Mouse (Mus musculus) cerebellum, adult 2 months (tissue): Measurements from ENCODE around the gene Ryr2. TPM values are rescaled to one million over a fixed set of nuclear protein-coding genes. Genes with fewer than 3 reads are reported as not detected.

ENCODE experiments used
- DNase-seq, 2 experiments: peaks; one replicate each; pipeline ENCODE4 v3.0.0; 2021
- H3K27ac ChIP-seq: fragments of 200-500 bp; 2 replicates; pipeline ENCODE4 v1.5.1; 2012; ENCODE audit warnings: low read length, control low read depth, inconsistent platforms; ENCODE audit not compliant: insufficient read depth
- H3K27me3 ChIP-seq: fragments of 200-500 bp; 2 replicates; pipeline ENCODE4 v1.6.1; 2012; ENCODE audit warnings: inconsistent platforms, mild to moderate bottlenecking, low read length, moderate library complexity; ENCODE audit not compliant: control insufficient read depth, insufficient read depth
- H3K4me1 ChIP-seq: fragments of 200-500 bp; 2 replicates; pipeline ENCODE4 v1.6.1; 2011; ENCODE audit warnings: low read length; ENCODE audit not compliant: control insufficient read depth, insufficient read depth
- H3K4me3 ChIP-seq: fragments of 200-500 bp; replicated peaks from 2 replicates; pipeline ENCODE3; 2011; ENCODE audit warnings: mild to moderate bottlenecking, low read depth, low read length, control low read depth; ENCODE audit not compliant: insufficient read depth
- CTCF ChIP-seq: fragments of 200-500 bp; IDR thresholded peaks from 2 replicates; pipeline ENCODE4 v1.5.1; 2011; ENCODE audit warnings: low read depth, mild to moderate bottlenecking, control low read depth, low read length, moderate library complexity, borderline replicate concordance; ENCODE audit not compliant: insufficient read depth
- POLR2A ChIP-seq: fragments of 200-500 bp; IDR thresholded peaks from 2 replicates; pipeline ENCODE4 v1.6.1; 2011; ENCODE audit warnings: low read length, control low read depth, borderline replicate concordance; ENCODE audit not compliant: insufficient read depth
- WGBS: fragments of 180-500 bp; shearing (Covaris S2); methylation state at CpG from one replicate; pipeline ENCODE4 v1.1.7; 2018; 5-methylcytosine and 5-hydroxymethylcytosine counted together
- polyA plus RNA-seq: library from polyadenylated mRNA; depleted of rRNA; stranded (reverse); fragments of >200 nt; gene quantifications from 2 replicates; pipeline ENCODE4 v1.2.3, GENCODE M21; 2012

Ryr2 gene
- polyA plus RNA-seq, 1 experiment = 59.8 TPM

GRCm38 (mm10) chr13:11868056-11868455 is 238.7 kb downstream of the Ryr2 start:
- H3K27me3 ChIP-seq = no peaks in the 10 kb centered on the region
- no peak overlapping the region for H3K4me3 ChIP-seq
- no peak overlapping the region for H3K27ac ChIP-seq
- whole genome bisulfite sequencing = 57% methylated on average over 7 of the region's 7 CpGs
- no peak for DNase-seq
- peaks cover 22% of the 10 kb centered on the region for H3K4me1 ChIP-seq
- no peak for TF ChIP-seq CTCF
- TF ChIP-seq POLR2A = no peak

- Histone ChIP-seq H3K4me3 (no peak overlapping the region), H3K27ac (no peak overlapping the region), H3K4me1 (peaks cover 22% of the 10 kb centered on the region), H3K27me3 (no peaks in the 10 kb centered on the region)
- TF ChIP-seq POLR2A (no peak), CTCF (no peak)
- no peak for DNase-seq
- WGBS = 73% methylated on average over 3 of the region's 3 CpGs
Observed at GRCm38 (mm10) chr13:11865261-11865660, 241.5 kb downstream of the Ryr2 start.

GRCm38 (mm10) chr13:11851691-11852090 is 255.1 kb downstream of the Ryr2 start:
- Histone ChIP-seq H3K4me1 (no peaks in the 10 kb centered on the region), H3K4me3 (no peak overlapping the region), H3K27ac (no peak overlapping the region), H3K27me3 (no peaks in the 10 kb centered on the region)
- TF ChIP-seq CTCF = no peak
- no peak for TF ChIP-seq POLR2A
- 88% methylated on average over 3 of the region's 3 CpGs for WGBS
- no peak for DNase-seq

- no peaks in the 10 kb centered on the region for H3K27me3 ChIP-seq
- TF ChIP-seq POLR2A = no peak
- no peak for TF ChIP-seq CTCF
- 95% methylated on average over 1 of the region's 1 CpGs for WGBS
- no peaks in the 10 kb centered on the region for H3K4me1 ChIP-seq
- DNase-seq = no peak
- H3K27ac ChIP-seq = no peak overlapping the region
- no peak overlapping the region for H3K4me3 ChIP-seq
Observed at GRCm38 (mm10) chr13:11843889-11844288, 262.9 kb downstream of the Ryr2 start.

GRCm38 (mm10) chr13:11837870-11838269 is 268.9 kb downstream of the Ryr2 start:
- H3K27ac ChIP-seq = no peak overlapping the region
- WGBS = 72% methylated on average over 3 of the region's 3 CpGs
- no peaks in the 10 kb centered on the region for H3K27me3 ChIP-seq
- no peak for TF ChIP-seq CTCF
- H3K4me1 ChIP-seq = no peaks in the 10 kb centered on the region; the same call in 1 of the 2 replicates
- no peak for DNase-seq
- H3K4me3 ChIP-seq = no peak overlapping the region

- 89% methylated on average over 4 of the region's 4 CpGs for WGBS
- TF ChIP-seq CTCF = no peak
- TF ChIP-seq POLR2A = no peak
Observed at GRCm38 (mm10) chr13:11837152-11837551, 269.6 kb downstream of the Ryr2 start.

GRCm38 (mm10) chr13:11836304-11837078 is 270.3 kb downstream of the Ryr2 start:
- Histone ChIP-seq H3K27me3 (no peaks in the 10 kb centered on the region), H3K4me1 (no peaks in the 10 kb centered on the region; the same call in 1 of the 2 replicates), H3K4me3 (no peak overlapping the region), H3K27ac (no peak overlapping the region)
- no peak for TF ChIP-seq CTCF
- TF ChIP-seq POLR2A = no peak
- DNase-seq = no peak
- 76% methylated on average over 6 of the region's 6 CpGs for WGBS

More at GRCm38 (mm10) chr13:11837152-11837551, 269.6 kb downstream of the Ryr2 start:
- H3K4me3 ChIP-seq = no peak overlapping the region
- no peak overlapping the region for H3K27ac ChIP-seq
- no peak for DNase-seq
- H3K4me1 ChIP-seq = no peaks in the 10 kb centered on the region; the same call in 1 of the 2 replicates
- H3K27me3 ChIP-seq = no peaks in the 10 kb centered on the region

- no peak for TF ChIP-seq POLR2A
- TF ChIP-seq CTCF = peak; percentile 21; the same call in 1 of the 2 replicates
- 88% methylated on average over 4 of the region's 4 CpGs for WGBS
- H3K27ac ChIP-seq = no peak overlapping the region
- H3K4me3 ChIP-seq = no peak overlapping the region
- no peak for DNase-seq
- no peaks in the 10 kb centered on the region for H3K27me3 ChIP-seq
- H3K4me1 ChIP-seq = peaks cover 5% of the 10 kb centered on the region; the same call in 1 of the 2 replicates
Observed at GRCm38 (mm10) chr13:11831210-11831609, 275.5 kb downstream of the Ryr2 start.
